8 mouse cellular contexts compared by ENCODE assay signal in the genomic region with DNA sequence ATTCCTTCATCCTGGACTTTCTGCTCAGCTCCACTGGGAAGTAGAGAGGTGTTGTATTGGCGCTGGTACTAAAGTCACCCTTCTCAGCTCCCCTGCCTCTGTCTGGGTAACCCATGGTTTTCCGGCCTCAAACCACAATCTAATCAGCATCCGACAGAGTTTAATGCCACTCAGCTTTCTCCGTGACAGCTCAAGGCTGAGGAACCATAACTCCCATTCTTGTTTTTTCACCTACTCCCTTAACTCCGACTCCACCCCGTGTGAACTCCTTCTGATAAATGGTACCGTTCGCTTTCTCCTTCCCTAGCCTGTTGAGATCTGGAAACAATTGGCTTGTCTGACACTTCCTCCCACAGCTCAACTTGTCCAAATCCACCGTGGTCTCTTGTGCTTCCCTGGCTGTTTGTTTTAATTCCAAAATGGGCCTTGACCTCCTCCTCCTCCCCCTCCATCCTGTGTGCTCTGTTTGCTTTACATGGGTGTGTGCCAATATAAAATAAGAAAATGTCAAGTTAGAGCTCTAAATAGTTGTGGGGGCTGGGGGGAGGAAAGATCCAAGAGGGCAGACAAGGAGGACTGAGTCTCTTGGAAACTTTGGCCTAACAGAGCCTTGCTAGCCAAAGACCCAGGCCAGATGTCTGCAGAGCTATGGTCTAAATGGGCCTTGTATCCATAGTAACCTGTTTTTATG. TPM values are rescaled to one million over a fixed set of nuclear protein-coding genes. Genes with fewer than 3 reads are reported as not detected.
A peak's percentile ranks its signal among the peaks of the same experiment; 100 is the strongest.
DNase-seq lines count a peak whose midpoint lies in the region; ATAC-seq and TF ChIP-seq lines count a peak whose summit lies in the region.

No protein-coding gene starts in this region.

- no peaks in the 10 kb centered on the region for H3K27me3 ChIP-seq in lung, postnatal 0 days (replicated peaks; ENCODE audit: insufficient read depth, low read length)
- no peaks in the 10 kb centered on the region for H3K27me3 ChIP-seq in intestine, embryonic 16.5 days (replicated peaks; ENCODE audit: control insufficient read depth, insufficient read depth, low read length)
- no peaks in the 10 kb centered on the region for H3K27me3 ChIP-seq in neural tube, embryonic 11.5 days (ENCODE audit: control insufficient read depth, insufficient read depth, low read length)

- peaks cover 5% of the 10 kb centered on the region; the same call in 1 of the 2 replicates for H3K4me1 ChIP-seq in lung, postnatal 0 days (ENCODE audit: insufficient read depth, low read depth, low read length)
- peaks cover 7% of the 10 kb centered on the region; the same call in 1 of the 2 replicates for H3K4me1 ChIP-seq in lung, adult 2 months (ENCODE audit: control insufficient read depth, insufficient read depth, low read length)
- H3K4me1 ChIP-seq in intestine, embryonic 16.5 days (ENCODE audit: control insufficient read depth, insufficient read depth, low read length) = peaks cover 10% of the 10 kb centered on the region
- H3K4me1 ChIP-seq in neural tube, embryonic 11.5 days (ENCODE audit: control insufficient read depth, insufficient read depth, low read length) = 0 out of 2 replicates have a peak, but pooled peaks cover 3% of the 10 kb centered on the region

- ATAC-seq in lung, postnatal 0 days = peak; percentile 55
- ATAC-seq in intestine, embryonic 16.5 days = peak; percentile 63
- ATAC-seq in neural tube, embryonic 11.5 days (ENCODE audit: insufficient read depth, low FRiP score, low TSS enrichment) = no peak

- no peaks in the 10 kb centered on the region for H3K36me3 ChIP-seq in lung, postnatal 0 days (ENCODE audit: insufficient read depth, low read length)
- H3K36me3 ChIP-seq in intestine, embryonic 16.5 days (ENCODE audit: control insufficient read depth, insufficient read depth, low read length) = no peaks in the 10 kb centered on the region
- no peaks in the 10 kb centered on the region for H3K36me3 ChIP-seq in neural tube, embryonic 11.5 days (ENCODE audit: control insufficient read depth, insufficient read depth, low read length)

- no peak overlapping the region for H3K4me3 ChIP-seq in lung, postnatal 0 days (ENCODE audit: low read depth, low read length)
- no peak overlapping the region for H3K4me3 ChIP-seq in lung, adult 2 months (replicated peaks; ENCODE audit: extremely low read depth, low read depth, low read length)
- no peak overlapping the region for H3K4me3 ChIP-seq in intestine, embryonic 16.5 days (ENCODE audit: low read length)
- no peak overlapping the region for H3K4me3 ChIP-seq in neural tube, embryonic 11.5 days (ENCODE audit: low read depth, low read length)

- peak; percentile 52 for DNase-seq in lung, postnatal 0 days (ENCODE audit: low spot score)
- DNase-seq in lung, adult 2 months = no peak
- DNase-seq in embryo, embryonic 10.5 days (ENCODE audit: low spot score) = peak; percentile 55
- peak; percentile 25 for DNase-seq in neural tube, embryonic 11.5 days (ENCODE audit: low spot score)
- no peak for DNase-seq in cerebellum, adult 11 months
- no peak for DNase-seq in cerebellum, adult 18-20 months
- no peak for DNase-seq in urinary bladder, postnatal 14 days (ENCODE audit: low spot score)

- TF ChIP-seq CTCF in lung, postnatal 0 days (IDR thresholded peaks at IDR 0.05) = no peak
- no peak for TF ChIP-seq CTCF in lung, adult 2 months (IDR thresholded peaks at IDR 0.05; ENCODE audit: insufficient read depth, low read length)

- no peak overlapping the region for H3K9ac ChIP-seq in lung, postnatal 0 days (replicated peaks; ENCODE audit: low read depth)
- no peak overlapping the region for H3K9ac ChIP-seq in intestine, embryonic 16.5 days (ENCODE audit: low read depth, low read length)
- H3K9ac ChIP-seq in neural tube, embryonic 11.5 days (ENCODE audit: low read length) = no peak overlapping the region

- TF ChIP-seq POLR2A in lung, adult 2 months (IDR thresholded peaks at IDR 0.05; ENCODE audit: borderline replicate concordance, extremely low read depth, low read depth, low read length) = no peak

- H3K27ac ChIP-seq in lung, postnatal 0 days (ENCODE audit: low read length) = peak overlapping the region; percentile 11; the same call in 1 of the 2 replicates
- H3K27ac ChIP-seq in intestine, embryonic 16.5 days (ENCODE audit: low read length) = 0 out of 2 replicates have a peak overlapping the region, but pooled peaks have one; percentile 37
- no peak overlapping the region for H3K27ac ChIP-seq in neural tube, embryonic 11.5 days (ENCODE audit: low read depth, low read length)

- no peaks in the 10 kb centered on the region for H3K9me3 ChIP-seq in lung, postnatal 0 days (ENCODE audit: low read length)
- H3K9me3 ChIP-seq in intestine, embryonic 16.5 days (ENCODE audit: control insufficient read depth, low read length) = no peaks in the 10 kb centered on the region
- H3K9me3 ChIP-seq in neural tube, embryonic 11.5 days (ENCODE audit: control insufficient read depth, low read length) = no peaks in the 10 kb centered on the region

- H3K4me2 ChIP-seq in lung, postnatal 0 days (replicated peaks; ENCODE audit: low read depth, low read length) = no peak overlapping the region
- no peak overlapping the region for H3K4me2 ChIP-seq in intestine, embryonic 16.5 days (ENCODE audit: low read depth, low read length)
- H3K4me2 ChIP-seq in neural tube, embryonic 11.5 days (ENCODE audit: low read depth) = no peak overlapping the region

- WGBS in lung, postnatal 0 days = 10% methylated on average over 9 of the region's 9 CpGs
- 14% methylated on average over 9 of the region's 9 CpGs for WGBS in lung, adult 2 months
- 22% methylated on average over 9 of the region's 9 CpGs for WGBS in intestine, embryonic 16.5 days
- WGBS in neural tube, embryonic 11.5 days = 66% methylated on average over 9 of the region's 9 CpGs

- TF ChIP-seq EP300 in lung, postnatal 0 days (IDR thresholded peaks at IDR 0.05) = no peak

RNA-seq across cellular contexts. Expression of a gene that starts 12.7 kb away (rescaled TPM):
- polyA plus RNA-seq in lung, postnatal 0 days (2015; fragmentation: Nextera tagmentation; extraction: Ambion mirVana) = 4.1 and 5.1 TPM in 2 replicates
- polyA plus RNA-seq in lung, adult 2 months (2012; rRNA removed) = 2.9 and 3.1 TPM in 2 replicates
- polyA plus RNA-seq in intestine, embryonic 16.5 days (2015; fragmentation: Nextera tagmentation; extraction: Ambion mirVana) = 5.7 and 8.2 TPM in 2 replicates
- 44.7 and 47.1 TPM in 2 replicates for polyA plus RNA-seq in neural tube, embryonic 11.5 days (2014; fragmentation: Nextera tagmentation; extraction: Ambion mirVana)

Comparison
In these comparisons a context has a peak if more than half of its experiments do, and no peak if none do; other contexts are left out.
1. DNase-seq: peak in lung, postnatal 0 days (single experiment), embryo, embryonic 10.5 days (single experiment) and neural tube, embryonic 11.5 days (single experiment); none in lung, adult 2 months (single experiment), cerebellum, adult 11 months (single experiment), cerebellum, adult 18-20 months (0 of 2) and urinary bladder, postnatal 14 days (single experiment).